Mouse (Mus musculus): ENCODE data around the gene Afdn.

Afdn gene

DNA sequence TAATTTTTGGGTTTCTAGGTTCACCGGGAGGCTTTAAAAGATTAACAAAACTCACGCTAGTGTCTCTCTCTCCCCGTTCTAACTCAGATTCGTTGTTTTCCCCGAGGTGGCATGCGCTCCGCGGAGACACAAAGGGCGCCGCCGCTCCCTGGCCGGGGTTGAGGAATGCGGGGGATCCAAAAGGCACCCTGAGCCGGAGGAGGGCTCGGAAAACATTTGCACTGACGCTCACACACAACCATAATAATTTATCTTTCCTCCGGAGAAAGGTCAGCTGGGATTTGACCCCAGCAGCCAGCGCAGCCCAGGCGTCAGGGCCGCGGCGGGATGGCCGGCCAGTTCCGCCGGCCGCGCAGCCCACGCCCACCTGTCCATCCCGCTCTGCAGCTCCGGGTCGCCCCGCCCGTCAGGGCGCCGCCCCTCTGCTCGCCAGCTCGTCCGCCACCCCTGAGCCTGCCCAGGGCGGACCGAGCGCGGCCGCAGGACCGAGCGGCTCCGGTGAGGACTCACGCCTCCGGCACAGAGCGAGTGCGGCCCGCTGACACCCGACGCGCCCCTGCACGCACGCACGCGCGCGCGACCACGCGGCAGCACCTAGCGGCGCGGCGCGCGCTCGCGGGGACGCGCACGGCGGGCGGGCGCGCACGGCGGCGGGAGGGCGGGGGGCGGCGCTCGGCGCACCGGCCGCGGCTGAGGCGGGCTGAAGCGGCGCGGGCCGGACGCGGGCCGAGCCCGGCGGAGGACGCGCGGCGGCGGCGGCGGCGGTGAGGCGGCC lies at the start of gene Afdn:
TSS of gene Afdn (plus strand) at position 687 of the 775 bp plus-strand sequence.
- DNase-seq, result peak; percentile 85

DNA sequence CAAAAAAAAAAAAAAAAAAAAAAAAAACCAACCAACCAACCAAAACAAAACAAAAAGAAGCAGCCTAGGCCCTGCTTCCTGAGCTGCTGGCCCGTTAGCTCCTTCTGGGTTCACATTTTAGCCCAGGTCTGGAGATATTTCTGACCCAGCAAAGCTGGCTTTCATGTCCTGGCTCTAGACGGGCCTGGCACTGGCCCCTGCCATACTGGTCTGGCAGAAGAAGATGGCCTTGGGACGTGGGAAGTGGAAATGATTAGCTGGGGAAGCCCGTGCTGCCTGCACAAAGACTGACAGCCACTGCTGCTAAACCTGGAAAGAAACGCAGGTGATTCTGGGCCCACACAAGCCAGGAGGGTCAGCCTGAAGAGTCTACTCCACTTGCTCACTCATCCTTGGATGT lies 49.2 kb upstream of the Afdn start:
- DNase-seq, result no peak

DNA sequence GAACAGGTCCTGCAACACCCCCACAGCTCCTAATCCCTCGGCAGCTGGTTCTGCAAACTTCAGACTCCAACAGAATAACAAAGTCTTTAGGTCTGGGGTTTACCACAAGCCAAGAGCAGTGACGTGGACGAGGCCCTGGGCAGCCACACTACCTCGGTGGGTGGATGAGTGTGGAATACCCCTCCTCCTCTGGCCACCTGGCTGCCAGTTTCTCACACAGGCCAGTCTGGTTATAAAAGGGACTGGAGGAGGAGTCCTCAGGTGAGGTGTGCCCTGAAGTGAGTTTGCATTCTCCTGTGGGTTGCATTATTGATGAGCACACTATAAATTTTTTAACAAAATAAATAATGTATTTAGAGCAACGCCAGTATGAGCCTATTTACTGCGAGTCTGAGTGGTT lies 48.2 kb upstream of the Afdn start:
- DNase-seq, result no peak

DNA sequence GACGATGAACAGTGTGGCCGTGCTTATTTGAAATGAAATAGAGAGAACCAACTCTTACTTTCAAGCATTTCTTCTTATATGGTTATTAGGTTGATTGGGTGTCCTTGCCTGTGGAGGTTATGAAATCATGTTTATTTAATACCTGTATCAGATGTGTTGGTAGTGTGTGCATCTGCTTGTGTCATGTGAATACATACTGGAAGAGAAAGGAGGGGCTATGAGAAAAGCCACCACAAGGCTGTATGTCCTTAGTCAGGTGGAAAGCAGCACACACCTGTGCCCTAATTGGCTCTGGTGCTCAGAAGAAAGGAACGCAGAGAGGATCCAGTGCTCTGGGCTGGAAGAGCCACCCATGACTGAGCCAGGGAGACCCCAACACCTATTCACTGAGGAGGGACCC lies 47.8 kb upstream of the Afdn start:
- no peak for DNase-seq

DNA sequence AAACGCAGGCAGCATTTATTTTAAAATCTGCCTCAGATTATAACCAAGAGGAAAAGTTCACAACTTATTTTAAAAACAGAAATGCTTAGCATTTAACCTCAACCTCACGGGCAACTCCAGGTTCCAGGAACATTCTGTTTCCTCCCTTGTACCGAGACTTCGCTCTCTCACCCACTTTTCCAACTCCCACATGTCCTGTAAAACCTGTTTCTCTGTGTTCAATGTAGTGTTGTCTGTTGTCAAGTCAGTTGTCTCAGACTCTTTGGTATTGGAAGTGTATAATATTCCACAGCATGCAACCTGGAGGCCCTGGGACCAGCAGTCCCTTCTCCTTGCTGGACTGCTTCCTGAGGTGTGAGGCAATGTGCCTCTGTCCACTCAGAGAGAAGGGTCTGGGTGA lies 46.2 kb upstream of the Afdn start:
- DNase-seq, result no peak

DNA sequence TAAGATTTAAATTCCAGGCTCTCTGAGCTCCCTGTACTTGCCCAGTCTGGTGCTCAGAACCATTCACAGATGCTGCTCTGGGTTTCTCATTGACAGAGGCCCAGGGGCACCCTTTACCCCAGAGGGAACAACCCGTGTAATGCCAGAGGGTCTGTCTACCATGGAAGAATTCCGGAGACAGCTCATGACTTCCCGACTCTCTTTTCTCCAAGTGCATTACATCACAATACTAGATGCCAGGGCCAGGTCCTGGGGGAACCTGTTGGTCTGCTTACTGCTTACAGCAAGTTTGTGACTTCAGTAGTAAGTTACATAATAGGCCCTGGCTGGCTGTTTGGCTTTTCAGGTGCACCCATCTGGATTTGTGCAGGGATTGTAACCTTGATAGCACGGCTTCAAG lies 45.7 kb upstream of the Afdn start:
- DNase-seq, result peak; percentile 45

DNA sequence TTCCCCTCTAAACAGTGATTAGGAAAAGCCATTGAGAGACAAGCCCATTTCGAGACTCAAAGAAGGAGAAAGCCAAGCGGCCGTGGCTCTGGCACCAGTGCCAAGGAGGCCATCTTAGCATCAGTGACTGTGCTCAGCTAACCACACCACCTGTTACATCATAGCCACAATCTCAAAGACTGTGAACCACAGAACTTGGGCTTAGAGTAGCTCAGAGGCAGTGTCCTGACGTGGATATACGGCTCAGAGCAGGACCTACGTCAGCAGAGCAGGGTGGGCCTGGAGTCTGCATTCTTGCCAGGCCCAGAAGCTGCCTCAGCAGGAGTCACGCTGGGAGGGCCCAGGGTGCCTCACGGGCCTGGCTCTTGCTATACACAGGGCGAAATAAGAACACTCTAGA lies 44.8 kb upstream of the Afdn start:
- no peak for DNase-seq

DNA sequence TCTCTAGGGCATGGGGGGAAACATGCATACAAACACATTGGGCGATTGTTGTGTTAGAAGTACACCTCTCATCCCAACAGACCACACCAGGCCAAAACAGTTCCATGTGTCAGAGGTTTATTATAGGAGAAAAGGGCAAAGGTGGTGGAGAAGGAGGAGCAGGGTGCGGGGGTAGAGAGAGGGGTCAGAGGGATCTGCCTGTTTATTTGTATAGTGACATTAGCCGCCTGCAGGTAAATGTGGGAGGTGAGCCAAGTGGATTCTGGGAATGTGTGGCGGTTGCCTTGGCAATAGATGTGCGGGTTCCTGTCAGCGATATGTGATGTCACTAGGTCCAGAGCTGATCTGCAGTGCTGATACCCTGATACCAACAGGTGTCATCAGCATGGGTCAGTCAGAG lies 44.0 kb upstream of the Afdn start:
- no peak for DNase-seq

DNA sequence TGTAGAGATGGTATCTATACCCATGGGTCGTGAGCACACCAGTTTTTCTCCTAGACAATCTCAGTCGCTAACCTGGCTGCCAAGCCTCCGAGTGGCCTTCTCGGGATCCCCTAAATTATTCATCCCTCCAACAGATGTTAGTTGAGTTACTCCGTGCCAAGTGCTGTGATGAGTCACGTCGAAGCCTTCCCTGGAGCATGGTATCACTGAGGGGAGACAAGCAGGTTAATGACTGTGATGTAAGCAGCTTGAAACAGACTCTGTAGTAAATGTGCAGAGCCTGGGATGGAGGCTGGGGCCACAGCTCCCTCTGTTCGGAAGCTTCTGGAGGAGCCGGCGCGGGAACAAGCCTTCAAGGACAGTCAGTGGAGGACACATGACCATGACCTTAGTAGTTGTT lies 42.9 kb upstream of the Afdn start:
- no peak for DNase-seq

DNA sequence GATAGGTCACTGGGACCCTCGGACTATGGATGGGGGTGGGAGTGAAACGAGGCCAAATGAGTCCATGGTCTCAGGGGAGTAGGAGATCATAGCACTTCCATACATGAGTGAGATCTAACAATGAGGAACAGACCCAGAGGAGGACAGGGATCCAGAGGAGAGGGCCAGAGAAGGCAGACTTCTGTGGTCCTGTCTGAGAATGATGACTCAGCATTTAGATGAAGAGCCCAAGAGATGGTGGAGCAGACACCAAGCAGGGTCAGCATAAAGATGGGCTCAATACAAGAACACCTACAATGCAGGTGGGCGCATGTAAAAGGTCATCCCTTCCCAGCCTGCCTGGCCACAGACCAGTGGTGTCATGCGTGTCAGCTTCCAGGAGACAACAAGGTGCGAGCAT lies 40.2 kb upstream of the Afdn start:
- DNase-seq, result no peak

DNA sequence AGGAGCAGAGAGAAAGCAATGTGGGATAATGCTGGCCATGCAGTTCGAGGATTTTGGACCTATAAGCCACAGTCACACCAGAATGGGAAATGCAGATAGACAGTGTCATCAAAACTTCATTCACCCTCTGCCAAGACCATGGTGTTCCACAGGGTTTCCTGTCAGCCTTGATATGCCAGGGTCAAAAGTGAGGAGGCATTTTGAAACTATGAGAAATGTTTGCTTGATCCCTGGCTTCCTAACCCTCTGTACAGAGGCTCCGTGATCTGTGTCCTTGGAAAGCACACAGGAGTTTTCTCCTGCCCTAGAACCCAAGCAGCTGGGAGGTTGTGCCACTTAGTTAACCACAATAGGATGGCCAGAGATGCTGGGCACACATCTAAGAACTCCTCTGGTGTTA lies 39.0 kb upstream of the Afdn start:
- no peak for DNase-seq

DNA sequence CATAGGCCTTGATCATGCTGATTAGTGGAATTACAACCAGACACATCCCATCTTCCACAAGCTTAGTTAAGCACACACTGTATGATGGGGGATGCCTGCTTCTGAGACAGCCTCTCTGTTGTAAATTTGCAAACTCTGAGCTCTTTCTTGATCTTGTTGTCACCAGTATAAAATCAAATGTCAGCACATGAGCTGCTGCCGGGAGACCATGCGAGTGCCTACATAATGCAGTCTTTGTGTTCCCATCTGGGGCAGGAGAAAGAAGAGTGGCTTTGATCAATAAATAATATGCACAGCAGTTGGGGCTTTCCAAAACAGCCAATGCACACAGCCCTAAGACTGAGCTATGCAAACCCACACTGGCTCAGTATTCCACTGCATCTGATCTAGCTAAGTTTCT lies 37.9 kb upstream of the Afdn start:
- no peak for DNase-seq

DNA sequence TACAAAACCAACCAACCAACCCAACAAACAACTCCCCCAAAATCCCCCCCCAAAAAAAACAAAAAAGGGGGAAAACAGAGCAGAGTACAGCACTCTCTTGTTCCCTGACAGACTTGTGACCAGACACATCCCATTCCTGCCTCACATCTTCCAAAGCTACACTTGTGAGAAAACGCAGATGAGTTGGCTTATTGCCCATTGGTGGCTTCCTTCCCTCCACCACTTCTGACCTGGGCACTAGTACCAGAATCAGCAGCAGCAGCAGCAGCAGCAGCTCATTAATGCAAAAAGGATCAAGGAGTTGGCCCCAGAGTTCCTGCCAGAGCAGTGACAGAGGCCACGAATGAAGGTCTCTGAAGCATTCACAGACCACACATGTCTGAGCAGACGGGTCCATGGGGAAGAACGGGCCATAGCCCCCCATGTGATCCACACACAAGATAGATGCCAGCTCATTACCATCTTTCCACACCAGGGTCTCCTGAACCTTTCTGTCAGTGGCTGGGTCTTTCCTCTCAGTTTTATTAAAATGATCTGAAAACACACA lies 35.3 kb upstream of the Afdn start:
- DNase-seq, result no peak

DNA sequence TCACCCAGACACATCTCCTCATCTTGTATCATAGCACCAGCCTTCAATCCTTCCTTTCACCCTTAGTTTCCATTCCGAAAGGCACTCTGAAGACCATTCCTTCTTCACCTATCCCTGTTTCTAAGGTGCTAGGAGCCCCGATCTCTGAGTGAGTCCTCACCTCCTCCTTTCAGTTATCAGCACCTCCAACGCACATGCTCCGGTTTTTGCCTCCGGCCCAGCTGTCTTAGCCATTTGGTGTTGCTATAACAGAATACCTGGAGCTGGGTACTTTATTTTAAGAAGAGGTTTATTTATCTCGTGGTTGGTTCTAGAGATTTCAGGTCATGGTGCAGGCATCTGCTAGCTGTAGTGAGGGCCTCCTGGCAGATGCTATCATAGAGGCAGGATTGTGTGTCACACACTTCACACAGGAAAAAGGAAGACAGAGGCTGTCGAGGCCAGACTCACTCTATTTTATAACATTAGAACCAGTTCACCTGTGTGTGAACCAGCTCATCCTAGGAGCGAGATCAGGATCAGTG lies 33.4 kb upstream of the Afdn start:
- no peak for DNase-seq

DNA sequence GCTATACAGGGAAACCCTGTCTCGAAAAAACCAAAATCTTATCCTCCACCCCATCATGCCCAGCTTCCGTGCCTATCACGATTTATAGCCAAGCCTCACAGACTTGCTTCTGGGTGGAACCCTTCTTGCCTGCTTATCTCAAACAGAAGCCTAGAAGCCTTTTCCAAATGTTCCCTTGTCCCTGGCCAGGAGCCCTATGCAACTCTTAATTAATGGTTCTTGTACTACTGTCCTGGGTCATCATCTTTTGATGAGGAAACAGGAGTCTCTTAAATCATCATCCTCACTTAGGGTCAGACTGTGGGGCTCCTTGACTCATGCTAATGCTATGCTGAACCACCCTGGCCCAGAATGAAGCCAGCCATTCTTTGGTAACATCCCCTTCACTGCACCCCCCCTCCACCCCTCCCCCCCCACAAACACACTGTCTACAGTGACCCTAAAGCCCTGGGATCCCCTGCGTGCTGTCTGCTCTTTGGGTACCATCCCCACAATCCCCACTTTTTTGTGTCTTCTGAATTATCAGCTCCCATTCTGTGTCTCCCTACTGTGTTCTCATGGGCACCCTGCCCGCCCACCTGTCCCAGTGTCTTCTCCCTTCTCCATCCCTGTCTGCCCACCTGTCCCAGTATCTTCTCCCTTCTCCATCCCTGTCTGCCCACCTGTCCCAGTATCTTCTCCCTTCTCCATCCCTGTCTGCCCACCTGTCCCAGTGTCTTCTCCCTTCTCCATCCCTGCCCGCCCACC lies 29.2 kb upstream of the Afdn start:
- DNase-seq, result no peak

DNA sequence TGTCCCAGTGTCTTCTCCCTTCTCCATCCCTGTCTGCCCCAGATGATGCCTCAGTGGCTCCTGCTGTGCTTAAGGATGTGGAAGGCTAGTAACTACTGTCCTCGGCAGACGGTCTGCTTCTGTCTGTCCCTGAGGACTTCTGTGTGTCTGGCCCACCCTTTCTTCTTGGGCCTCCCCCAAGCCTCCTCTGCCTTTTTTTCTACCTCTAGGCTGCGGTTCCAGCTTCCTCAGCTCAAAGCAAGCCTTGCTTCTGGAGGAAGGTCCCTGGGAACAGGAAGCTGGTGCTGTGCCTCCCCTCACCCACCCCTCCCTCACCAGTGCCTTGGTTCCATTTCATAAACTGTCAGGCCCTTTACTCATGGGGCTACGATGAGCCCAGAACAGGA lies 28.6 kb upstream of the Afdn start:
- DNase-seq, result no peak

DNA sequence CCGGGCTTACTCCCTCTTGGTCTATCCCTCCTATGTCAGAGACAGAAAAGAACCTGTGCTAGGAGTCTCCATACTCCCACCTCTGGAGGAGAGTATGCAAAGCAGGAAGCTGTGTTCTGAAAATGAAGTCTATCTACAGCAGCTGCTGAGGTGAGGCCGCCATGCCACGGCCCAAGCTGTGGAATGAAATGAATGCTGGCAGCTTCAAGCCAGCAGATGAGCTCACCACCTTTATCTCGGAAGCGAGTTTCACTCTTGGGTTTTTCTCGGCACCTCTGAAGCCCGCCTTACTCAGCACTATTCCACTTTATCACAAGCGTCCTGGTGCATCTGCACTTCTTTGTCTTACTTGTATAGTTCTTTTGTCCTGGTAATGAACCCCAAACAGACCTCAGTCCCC lies 27.7 kb upstream of the Afdn start:
- DNase-seq, result no peak

DNA sequence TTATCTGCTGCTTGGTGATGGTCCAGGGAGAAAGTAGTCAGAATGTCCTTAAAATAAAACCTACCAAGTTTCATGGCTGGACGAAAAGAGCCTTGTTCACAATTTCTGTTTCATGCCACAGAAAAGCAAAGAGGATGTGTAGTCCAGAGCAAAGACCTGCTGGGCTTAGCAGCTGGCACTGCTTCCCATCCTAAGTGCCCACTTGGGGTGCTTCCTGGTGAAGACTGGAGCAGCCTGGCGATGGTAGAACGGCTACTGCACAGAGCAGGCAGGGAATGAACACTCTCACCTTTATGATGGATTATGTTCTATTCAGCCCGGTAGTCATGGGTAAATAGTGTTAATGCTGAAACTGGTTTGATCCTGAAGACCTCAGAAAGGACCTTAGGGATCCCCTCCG lies 26.4 kb upstream of the Afdn start:
- DNase-seq, result no peak

DNA sequence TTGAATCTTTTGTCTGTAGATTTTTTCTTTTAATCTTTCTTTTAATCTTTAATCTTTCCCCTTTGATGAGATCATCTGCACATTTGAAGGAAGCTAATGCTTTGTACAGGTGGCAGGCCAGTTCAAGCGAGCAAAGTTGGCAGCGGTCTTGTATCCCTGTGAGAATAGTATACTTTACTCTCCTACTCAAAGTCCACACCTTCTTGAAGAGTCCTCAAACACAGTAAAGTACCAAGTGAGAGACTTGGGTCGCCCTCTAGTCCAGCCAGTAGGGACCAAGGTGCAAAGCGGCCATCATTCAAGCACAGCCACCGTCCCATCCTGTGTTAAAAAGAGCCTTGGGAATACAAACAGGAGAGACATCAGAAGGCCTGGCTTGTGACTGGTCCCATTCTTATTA lies 25.3 kb upstream of the Afdn start:
- no peak for DNase-seq

DNA sequence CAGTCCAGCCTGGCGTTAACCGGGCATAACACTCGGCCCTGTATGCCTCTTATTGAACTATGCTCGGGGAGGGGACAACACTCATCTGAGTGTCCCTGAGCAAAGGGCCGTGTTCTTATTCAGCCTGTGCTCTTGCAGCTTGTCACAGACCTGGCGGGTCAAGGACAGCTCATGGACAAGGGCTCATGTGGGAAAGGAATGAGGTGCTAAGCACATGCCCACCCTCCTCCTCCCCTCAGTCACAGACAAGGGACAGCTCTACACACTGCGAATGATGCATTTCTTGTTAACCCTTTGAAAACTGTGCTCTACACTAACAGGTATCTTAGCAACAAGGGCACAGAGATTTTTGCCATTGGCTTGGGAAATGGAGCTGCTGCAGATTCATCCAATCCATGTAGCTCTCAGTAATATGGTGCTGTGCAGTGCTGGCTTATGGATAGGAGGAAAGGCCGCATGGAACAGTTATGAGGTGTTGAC lies 24.5 kb upstream of the Afdn start:
- DNase-seq, result no peak

DNA sequence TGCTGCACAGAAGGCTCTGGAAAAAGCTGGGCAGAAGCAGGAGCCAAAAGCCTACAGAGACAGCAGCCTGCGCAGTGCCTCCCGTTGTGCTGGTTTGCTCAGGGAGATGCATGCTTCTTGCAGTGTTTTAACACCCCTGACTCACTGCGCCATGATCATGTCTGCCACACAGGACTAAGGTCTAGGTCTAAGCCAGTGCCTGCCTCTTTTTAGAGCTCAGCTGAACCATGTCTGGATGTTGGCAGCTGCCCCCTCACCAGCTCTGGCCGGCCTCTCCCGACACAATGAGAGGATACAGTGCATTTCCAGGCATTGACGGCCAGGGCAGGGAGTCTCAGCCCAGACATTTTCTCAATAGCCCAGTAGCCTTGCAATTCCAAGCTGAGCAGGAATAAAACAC lies 23.0 kb upstream of the Afdn start:
- no peak for DNase-seq

DNA sequence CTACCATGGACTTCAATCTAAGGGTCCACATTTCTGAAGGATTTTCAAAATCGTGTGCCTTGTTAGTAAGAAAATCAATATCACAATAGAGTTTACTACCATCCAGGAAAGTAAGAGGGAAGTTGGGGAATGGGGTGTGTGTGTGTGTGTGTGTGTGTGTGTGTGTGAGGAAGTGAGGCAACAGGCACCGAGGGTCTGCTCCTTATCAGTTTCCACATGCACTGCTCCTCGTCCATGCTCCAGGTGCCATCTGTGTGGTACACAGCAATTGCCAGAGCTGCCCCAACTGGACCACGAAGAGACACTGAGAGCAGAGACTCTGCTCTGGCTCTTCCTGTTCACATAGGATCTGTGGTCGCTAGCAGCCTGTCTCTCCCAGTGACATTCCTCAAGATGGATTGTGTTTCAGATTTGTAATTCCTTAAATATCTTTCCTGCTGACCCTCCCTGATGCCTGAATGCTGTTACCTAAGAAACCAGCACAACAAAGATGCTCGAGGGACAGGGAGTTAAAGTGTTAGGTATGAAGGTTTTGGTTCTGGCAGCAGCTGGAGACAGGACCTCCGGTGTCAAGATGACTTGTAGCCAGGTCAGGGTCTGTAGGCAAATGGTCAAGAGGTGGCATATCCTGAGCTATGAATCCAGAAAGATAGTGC lies 22.1 kb upstream of the Afdn start:
- DNase-seq, result no peak

DNA sequence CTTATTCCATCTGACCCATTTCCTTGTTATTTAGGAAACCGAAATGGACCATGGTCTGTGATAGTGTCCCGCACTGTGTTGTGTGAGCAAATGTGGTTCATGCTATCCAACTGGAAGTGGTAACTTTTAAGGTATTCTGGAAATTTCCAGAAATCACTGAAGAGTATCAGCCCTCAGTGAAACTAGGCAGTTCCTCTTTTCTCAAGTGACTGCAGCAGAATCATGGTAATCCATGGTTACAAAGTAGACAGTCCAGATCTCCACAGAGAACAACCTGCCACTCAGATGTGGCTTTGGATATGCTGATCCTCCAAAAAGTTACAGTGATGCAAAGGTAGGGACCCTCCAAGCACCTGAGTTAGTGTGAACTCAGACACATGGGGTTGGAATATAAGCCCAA lies 21.4 kb upstream of the Afdn start:
- DNase-seq, result no peak

DNA sequence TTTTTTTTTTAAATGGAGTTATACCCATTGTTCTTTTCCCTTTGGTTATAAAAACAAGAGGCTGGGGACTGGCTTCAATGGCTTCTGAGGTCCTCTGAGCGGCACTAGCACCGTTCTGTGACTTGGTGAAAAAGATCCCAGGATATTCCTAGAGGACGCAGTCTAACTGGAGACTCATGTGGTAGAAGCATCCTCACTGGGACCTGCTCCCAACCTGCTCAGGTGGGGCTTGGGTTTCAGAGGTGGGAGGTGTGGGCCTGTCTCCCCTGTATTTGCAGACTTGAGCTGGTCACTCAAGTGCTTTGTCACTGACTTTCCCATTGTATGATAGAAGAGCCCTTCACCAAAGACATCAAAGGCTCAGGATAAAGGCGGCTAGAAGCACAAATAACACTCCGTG lies 20.4 kb upstream of the Afdn start:
- DNase-seq, result no peak

All from kidney, adult 18-20 months (tissue).